Mouse (Mus musculus): Measurements from ENCODE around the gene Chit1.

Chit1 gene

GRCm38 (mm10) chr1:134150745-134151144, 39.7 kb downstream of the Chit1 start:
- no peak for DNase-seq

DNA sequence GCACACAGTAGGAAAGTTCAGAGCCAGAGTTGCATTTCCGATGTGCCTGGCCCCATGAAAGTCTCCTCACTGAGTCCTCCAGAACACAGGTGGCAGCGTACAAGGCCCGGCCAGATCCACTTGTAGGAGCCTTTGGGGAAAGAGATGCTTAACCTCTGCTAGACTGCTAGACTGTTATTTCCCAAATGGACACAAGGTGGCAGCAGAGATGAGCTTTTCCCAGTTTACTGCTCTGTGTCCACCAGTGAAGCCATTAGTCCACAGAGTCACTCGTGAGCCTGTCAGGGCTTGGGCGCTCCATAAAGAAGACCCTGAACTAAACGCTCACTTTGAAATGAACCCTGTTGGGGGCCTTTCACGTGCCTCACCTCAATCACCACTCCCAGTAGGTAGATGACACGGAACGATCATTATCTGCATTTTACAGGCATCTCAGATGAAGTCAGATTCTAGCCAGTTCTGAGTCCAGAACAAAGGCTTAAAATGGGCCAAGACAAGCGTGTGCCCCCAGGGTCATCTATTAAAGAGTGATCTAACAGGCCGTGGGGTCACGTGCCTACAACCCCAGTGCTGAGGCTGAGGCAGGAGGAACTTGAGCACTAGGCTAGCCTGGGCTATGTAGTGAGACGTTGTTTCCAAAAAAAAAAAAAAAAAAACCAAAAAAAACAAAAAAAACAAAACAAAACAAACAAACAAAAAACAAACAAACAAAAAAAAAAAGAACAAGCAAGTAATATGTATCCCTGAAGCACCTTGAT, 40.8 kb downstream of the Chit1 start:
- DNase-seq: peak; percentile 88

GRCm38 (mm10) chr1:134152626-134153590, 41.9 kb downstream of the Chit1 start:
- DNase-seq: no peak

- no peak for DNase-seq
Measured at GRCm38 (mm10) chr1:134154121-134154520, 43.1 kb downstream of the Chit1 start.

- DNase-seq: no peak
Measured at GRCm38 (mm10) chr1:134154655-134155054, 43.6 kb downstream of the Chit1 start.

- no peak for DNase-seq
Measured at GRCm38 (mm10) chr1:134160404-134160803, 49.4 kb downstream of the Chit1 start.

DNA sequence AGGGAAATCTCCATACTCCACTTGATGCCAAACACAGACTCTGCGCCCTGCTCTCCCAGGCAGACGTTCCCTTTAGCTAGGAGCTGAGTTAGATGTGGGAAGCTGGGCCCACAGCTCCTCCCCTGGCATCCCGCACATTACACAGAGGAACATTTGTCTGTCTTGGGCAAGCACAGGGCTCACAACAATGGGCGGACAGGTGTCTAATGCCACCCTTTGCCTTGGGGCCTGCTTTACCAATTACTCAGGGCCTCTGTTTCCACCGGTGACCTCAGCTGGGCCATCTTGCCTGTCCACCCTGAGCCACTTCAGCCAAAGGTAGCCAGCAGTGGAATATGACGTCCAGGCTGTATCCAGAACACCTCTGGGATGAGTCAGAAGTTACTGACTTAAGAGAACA, 50.4 kb downstream of the Chit1 start:
- no peak for DNase-seq

- DNase-seq: no peak
Measured at GRCm38 (mm10) chr1:134162510-134163225, 51.6 kb downstream of the Chit1 start.

- no peak for DNase-seq
Measured at GRCm38 (mm10) chr1:134163476-134163875, 52.4 kb downstream of the Chit1 start.

DNA sequence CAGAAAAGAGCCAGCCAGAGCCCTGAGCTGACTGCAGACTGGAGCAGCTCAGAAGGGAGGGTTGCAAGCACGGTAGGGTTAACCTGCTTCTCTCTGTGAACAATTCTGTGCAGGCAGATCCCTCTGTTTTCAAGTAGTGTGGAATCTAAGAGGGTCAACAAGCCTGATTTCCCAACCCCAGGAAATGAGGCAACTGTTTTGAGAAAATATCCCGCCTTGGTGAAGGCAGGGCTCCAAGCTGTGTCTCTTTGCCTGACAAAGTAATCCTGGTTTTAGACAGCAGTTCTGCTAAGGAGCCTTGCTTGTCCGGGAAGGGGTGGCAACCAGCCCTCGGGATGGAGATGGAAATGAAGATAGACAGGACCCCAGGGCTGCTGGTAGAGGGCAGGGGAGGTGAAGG, 53.4 kb downstream of the Chit1 start:
- peak; percentile 62 for DNase-seq

DNA sequence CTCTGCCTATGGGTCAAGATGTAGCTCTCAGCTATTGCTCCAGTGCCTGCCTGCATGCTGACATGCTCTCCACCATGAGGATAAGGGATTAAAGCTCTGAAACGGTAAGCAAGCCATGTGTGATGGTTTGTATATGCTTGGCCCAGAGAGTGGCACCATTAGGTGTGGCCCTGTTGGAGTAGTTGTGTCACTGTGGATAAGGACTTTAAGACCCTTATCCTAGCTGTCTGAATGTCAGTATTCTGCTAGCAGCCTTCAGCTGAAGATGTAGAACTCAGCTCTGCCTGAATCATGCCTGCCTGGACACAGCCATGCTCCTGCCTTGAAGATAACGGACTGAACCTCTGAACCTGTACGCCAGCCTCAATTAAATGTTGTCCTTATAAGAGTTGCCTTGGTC, 55.5 kb downstream of the Chit1 start:
- no peak for DNase-seq

- DNase-seq: no peak
Measured at GRCm38 (mm10) chr1:134167416-134168305, 56.6 kb downstream of the Chit1 start.

- DNase-seq: no peak
Measured at GRCm38 (mm10) chr1:134168567-134168966, 57.5 kb downstream of the Chit1 start.

- DNase-seq: no peak
Measured at GRCm38 (mm10) chr1:134168985-134169697, 58.1 kb downstream of the Chit1 start.

- DNase-seq: no peak
Measured at GRCm38 (mm10) chr1:134173081-134173480, 62.0 kb downstream of the Chit1 start.

DNA sequence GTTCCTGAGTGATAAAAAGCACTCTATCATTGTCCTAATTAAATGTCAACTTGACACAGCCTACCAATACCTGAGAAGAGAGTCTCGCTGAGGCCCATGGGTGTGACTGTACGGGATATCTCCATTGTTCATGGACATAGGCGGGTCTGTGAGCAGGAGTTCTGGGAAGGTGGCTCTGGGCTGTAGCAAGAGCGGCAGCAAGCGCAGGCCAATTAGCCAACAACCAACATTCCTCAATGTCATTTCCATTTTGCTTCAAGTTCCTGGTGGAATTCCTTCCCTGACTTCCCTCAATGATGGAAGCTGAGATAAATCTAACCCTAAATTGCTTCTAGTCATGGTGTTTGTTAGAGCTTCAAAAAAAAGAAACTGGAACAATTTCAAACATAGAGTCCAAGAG, 66.9 kb downstream of the Chit1 start:
- DNase-seq: no peak

DNA sequence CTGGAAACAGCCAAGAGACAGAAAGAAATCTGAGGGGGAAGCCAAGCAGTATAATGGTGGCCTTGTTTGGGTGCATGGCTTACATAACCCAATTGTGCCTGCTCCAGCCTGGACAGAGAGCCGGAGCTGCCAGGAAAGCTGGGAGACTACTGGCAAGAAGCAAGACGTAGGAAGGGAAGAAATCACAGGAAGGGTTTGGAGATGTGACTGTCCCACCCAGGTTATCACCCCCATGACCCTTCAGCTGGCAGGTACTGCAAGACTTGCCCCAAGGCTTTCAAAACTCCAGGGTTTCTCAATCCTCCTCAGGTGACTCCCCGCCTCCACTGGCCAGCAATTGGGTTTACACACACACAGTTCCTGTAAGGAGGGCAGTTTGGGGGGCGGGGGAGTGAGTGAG, 71.0 kb downstream of the Chit1 start, which contains the start of gene Chil1:
Gene Chil1, plus strand, starts transcription at position 152 of the 400 bp plus-strand sequence.
- DNase-seq: peak; percentile 58

DNA sequence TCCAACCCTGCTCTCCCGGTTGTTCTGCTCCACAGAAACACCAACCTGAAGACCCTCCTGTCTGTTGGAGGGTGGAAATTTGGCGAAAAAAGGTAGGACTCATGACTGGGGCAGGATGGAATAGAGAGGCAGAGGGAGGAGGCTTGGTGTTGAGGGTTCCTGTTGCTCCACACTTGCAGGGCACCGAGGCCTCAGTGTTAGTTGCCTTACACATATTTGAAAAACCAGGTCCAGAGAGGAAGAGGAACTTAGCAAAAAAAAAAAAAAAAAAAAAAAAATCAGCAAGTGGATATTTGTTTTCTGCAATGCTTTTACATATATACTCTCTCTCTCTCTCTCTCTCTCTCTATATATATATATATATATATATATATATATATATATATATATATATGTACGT, 73.0 kb downstream of the Chit1 start:
- DNase-seq: no peak

DNA sequence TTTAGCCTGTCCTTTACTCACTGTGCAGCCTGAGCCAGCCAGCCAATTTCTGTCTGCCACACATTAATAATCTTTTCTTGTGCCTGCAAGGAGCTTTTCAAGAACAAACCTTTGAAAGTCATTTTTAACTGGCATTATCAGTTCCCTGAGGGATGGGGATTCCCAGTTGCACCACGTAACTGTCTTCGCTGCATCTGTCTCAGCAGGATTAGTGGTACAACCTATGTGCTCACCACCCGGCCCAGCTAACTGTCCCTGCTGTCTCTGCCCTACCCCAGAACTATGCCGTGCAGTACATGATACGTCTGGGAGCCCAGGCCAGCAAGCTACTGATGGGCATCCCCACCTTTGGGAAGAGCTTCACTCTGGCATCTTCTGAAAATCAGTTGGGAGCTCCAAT, 77.2 kb downstream of the Chit1 start:
- no peak for DNase-seq

DNA sequence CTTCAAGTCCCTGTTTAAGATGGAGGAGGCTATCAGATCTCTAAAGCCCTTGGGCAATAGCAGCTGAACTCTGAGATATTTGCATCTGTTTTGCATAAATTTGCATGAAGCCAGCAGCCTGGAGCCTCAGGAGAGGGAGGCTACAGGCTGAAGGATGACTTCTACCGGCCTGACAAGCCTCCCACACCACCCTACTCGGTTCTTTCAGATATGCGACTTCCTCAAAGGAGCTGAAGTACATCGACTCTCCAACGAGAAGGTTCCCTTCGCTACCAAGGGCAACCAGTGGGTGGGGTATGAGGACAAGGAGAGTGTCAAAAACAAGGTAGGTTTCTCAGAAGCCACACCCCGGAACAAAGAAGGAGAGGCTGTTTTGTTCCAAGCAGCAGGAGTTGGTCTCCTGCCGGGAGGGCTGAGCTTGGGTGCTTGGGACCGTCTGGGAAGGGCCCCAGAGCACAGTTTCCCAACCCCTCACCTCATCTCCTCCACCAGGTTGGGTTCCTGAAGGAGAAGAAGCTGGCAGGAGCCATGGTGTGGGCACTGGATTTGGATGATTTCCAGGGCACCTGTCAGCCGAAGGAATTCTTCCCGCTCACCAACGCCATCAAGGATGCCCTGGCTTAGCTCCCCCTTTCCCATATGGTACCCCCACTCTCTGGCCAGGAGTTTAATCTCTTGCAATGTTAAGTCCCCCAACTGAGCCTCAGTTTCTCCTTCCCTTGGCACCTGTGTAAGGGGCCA, 78.1 kb downstream of the Chit1 start:
- DNase-seq: peak; percentile 60

- DNase-seq: no peak
Measured at GRCm38 (mm10) chr1:134191192-134191591, 80.2 kb downstream of the Chit1 start.

Data from lung, postnatal 14 days (tissue).